Mouse (Mus musculus) spleen, adult 2 months (tissue): ENCODE data around the gene Amfr. TPM values are rescaled to one million over a fixed set of nuclear protein-coding genes. Genes with fewer than 3 reads are reported as not detected.

Source experiments
- DNase-seq, 2 experiments: peaks; one replicate each; pipeline versions ENCODE4 v3.0.0 to v3.0.0-alpha.2; 2012 to 2021; ENCODE audit warnings: low spot score in 2 of 2, low read depth in 1 of 2
- H3K27ac ChIP-seq: fragments of 200-500 bp; 2 replicates; pipeline ENCODE4 v1.5.1; 2012; ENCODE audit warnings: low read length, inconsistent platforms; ENCODE audit not compliant: insufficient read depth
- H3K27me3 ChIP-seq: fragments of 200-500 bp; 2 replicates; pipeline ENCODE4 v1.6.1; 2012; ENCODE audit warnings: mild to moderate bottlenecking, moderate library complexity, low read length, inconsistent platforms; ENCODE audit not compliant: control insufficient read depth, insufficient read depth
- H3K36me3 ChIP-seq: fragments of 200-500 bp; 2 replicates; pipeline ENCODE4 v1.6.1; 2012; ENCODE audit warnings: mild to moderate bottlenecking, low read length, inconsistent platforms; ENCODE audit not compliant: control insufficient read depth, insufficient read depth
- H3K4me1 ChIP-seq: fragments of 200-500 bp; 2 replicates; pipeline ENCODE4 v1.6.1; 2011; ENCODE audit warnings: inconsistent platforms; ENCODE audit not compliant: control insufficient read depth, insufficient read depth, insufficient read length
- H3K4me3 ChIP-seq: fragments of 200-500 bp; 2 replicates; pipeline ENCODE4 v1.5.1; 2011; ENCODE audit warnings: mild to moderate bottlenecking, inconsistent platforms; ENCODE audit not compliant: insufficient read depth, insufficient read length; ENCODE audit errors: extremely low read depth
- CTCF ChIP-seq: fragments of 200-500 bp; IDR thresholded peaks from 2 replicates; pipeline ENCODE4 v1.5.1; 2011; ENCODE audit warnings: mild to moderate bottlenecking, inconsistent platforms; ENCODE audit not compliant: insufficient read depth, insufficient read length, insufficient replicate concordance; ENCODE audit errors: extremely low read depth
- POLR2A ChIP-seq: fragments of 200-500 bp; IDR thresholded peaks from 2 replicates; pipeline ENCODE4 v1.6.1; 2011; ENCODE audit warnings: low read depth, low read length, inconsistent platforms
- WGBS: fragments of 180-500 bp; shearing (Covaris S2); methylation state at CpG from one replicate; pipeline ENCODE4 v1.1.7; 2018; 5-methylcytosine and 5-hydroxymethylcytosine counted together
- polyA plus RNA-seq: library from polyadenylated mRNA; depleted of rRNA; stranded (reverse); fragments of >200 nt; gene quantifications from 2 replicates; pipeline ENCODE4 v1.2.3, GENCODE M21; 2012

Amfr gene
- polyA plus RNA-seq, 1 experiment: 76.9 TPM

DNA sequence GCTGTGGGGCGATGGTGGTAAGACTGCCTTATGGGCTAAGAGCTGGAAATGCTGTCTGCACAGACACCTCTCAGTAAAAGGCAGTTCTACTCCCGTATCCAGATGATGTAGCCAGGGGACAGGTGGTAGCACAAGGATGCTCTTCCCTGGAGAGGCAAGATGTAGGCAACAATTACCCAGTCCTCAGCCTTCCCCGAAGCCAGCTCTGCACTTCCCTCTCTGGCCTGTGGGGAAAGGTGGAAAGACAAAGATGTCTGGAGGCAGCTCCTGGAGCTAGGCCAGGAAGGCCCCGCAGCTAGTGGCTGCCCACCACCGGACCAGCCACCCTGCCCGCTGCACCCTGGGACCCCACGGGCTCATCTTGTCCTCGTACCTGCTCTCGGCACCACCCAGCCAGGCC, 60.1 kb downstream of the Amfr start:
- no peak overlapping the region for H3K27ac ChIP-seq
- H3K4me1 ChIP-seq: no peaks in the 10 kb centered on the region
- no peak overlapping the region for H3K4me3 ChIP-seq
- 87% methylated on average over 9 of the region's 9 CpGs for WGBS
- TF ChIP-seq CTCF (no peak), POLR2A (no peak)
- no peaks in the 10 kb centered on the region for H3K27me3 ChIP-seq
- no peak for DNase-seq
- H3K36me3 ChIP-seq: no peaks in the 10 kb centered on the region

DNA sequence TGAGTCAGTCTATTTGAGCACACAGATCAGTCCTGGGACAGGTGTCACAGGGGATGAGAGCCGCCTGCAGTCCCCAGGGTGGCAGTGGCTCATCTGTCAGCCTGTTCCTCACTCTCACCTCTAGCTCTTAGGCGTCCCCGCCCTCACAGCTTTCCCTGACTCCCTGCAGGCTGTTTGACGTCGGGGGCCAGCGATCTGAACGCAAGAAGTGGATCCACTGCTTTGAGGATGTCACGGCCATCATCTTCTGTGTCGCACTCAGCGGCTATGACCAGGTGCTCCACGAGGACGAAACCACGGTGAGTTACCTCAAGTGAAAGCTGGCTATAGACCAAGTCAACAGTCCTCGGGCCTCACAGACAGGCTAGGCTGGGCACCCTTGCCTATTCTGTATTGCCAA, 62.5 kb downstream of the Amfr start:
- no peak for DNase-seq
- no peaks in the 10 kb centered on the region for H3K36me3 ChIP-seq
- H3K4me1 ChIP-seq: no peaks in the 10 kb centered on the region
- TF ChIP-seq POLR2A (no peak), CTCF (no peak)
- no peak overlapping the region for H3K27ac ChIP-seq
- no peaks in the 10 kb centered on the region for H3K27me3 ChIP-seq
- no peak overlapping the region for H3K4me3 ChIP-seq
- 85% methylated on average over 14 of the region's 14 CpGs for WGBS

DNA sequence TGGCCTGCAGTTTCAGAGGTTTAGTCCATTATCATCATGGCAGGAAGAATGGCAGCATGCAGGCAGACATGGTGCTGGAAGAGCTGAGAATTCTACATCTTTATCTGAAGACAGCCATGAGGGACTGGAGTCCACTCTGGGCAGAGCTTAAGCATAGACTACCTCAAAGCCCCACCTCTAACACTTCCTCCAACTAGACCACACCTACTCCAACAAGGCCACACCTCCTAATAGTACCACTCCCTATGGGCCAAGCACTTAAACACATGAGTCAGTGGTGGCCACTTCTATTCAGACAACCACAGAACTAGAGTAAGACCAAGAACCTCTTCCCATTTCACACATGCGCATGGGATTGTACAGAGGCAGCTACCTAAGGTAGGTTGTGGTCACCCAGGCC, 66.2 kb downstream of the Amfr start:
- Histone ChIP-seq H3K4me1 (no peaks in the 10 kb centered on the region), H3K27me3 (no peaks in the 10 kb centered on the region), H3K36me3 (no peaks in the 10 kb centered on the region), H3K27ac (no peak overlapping the region), H3K4me3 (no peak overlapping the region)
- TF ChIP-seq CTCF (no peak), POLR2A (no peak)
- DNase-seq: no peak
- WGBS: 92% methylated on average over 1 of the region's 1 CpGs

DNA sequence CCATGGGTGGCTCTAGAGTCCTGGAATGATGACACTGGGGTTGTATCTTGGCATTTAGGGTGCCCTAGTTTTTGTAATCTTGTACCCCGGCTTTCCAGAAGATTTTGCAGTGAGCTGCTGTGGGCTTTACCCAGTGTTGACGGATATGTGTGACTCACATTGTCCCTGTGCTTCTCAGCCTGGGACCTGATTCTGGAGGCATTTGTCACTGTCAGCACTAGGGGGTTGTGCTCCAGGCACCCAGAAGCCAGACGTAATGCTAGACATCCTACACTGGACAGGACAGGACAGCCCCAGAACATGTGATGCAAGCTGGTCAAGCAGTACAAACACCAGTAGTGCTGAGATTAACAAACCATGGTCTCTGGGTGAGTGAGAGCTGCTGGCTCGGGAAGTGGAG, 66.9 kb downstream of the Amfr start:
- Histone ChIP-seq H3K27me3 (no peaks in the 10 kb centered on the region), H3K36me3 (no peaks in the 10 kb centered on the region), H3K4me1 (no peaks in the 10 kb centered on the region), H3K27ac (no peak overlapping the region), H3K4me3 (no peak overlapping the region)
- WGBS: 91% methylated on average over 4 of the region's 4 CpGs
- TF ChIP-seq POLR2A: no peak
- TF ChIP-seq CTCF: no peak
- DNase-seq: no peak

DNA sequence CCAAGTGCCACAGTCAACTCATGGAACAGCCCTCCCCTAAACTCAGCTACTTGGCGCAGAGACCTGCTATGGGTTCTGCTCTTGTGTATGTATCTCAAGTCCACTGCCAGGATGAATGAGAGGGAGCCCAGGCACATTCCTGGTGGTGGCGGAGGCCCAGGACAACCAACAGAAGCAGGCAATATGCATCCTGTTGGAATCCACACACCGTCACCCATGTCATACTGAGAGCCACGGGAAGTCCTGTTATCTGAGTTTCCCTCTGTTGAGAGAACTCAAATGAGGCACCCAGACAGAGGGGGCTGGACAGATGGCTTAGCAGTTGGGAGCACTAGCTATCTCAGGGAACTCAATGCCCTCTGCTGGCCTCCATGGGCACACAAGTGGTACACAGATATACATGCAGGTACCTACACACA, 71.0 kb downstream of the Amfr start:
- no peaks in the 10 kb centered on the region for H3K4me1 ChIP-seq
- H3K27ac ChIP-seq: no peak overlapping the region
- DNase-seq: no peak
- no peak overlapping the region for H3K4me3 ChIP-seq
- H3K27me3 ChIP-seq: no peaks in the 10 kb centered on the region
- H3K36me3 ChIP-seq: no peaks in the 10 kb centered on the region
- TF ChIP-seq POLR2A: no peak
- no peak for TF ChIP-seq CTCF
- WGBS: 62% methylated on average over 4 of the region's 4 CpGs

DNA sequence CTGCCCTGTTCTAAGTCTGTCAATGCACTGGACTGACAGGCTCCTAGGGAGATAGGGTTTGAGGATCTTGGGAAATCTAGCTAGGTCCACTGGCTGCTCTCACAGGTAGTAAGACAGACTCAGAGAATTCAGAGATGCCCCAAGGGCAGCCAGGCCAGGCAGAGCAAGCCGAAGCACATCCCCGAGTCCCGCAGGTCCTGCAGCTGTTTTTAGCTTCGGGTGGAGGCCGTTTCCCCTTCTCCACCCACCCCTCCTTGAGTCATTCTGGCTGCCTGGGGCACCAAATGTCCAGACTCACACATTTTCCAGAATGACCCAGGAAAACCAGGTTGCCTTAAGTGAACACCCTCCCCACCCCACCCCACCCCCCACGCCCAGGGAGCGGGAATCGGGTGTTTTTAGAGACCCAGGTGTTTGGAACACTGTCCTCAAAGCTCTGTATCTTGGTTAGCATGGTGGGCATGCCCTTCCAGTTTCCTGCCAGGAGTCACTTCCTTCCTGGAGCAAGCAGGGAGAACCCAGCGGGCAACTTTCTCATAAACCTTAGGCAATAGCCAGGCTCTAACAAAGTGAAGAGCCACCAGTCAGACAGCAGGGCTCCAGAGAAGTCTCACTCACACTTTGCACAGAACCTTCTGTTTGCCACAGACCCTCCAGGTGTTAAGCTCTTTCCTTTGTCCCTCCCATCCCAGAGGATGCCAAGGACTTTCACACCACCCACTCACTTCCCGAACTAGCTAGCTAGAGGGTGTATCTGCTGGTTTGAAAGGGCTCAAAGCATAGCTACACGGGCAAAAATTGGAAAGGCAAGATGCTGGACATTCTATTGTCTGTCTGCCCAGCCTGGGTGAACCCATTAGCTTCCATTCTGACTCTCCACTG, 71.9 kb downstream of the Amfr start:
- no peak for TF ChIP-seq POLR2A
- TF ChIP-seq CTCF: no peak
- Histone ChIP-seq H3K27ac (no peak overlapping the region), H3K27me3 (no peaks in the 10 kb centered on the region), H3K4me3 (no peak overlapping the region), H3K36me3 (no peaks in the 10 kb centered on the region), H3K4me1 (no peaks in the 10 kb centered on the region)
- WGBS: 52% methylated on average over 11 of the region's 11 CpGs
- no peak for DNase-seq

DNA sequence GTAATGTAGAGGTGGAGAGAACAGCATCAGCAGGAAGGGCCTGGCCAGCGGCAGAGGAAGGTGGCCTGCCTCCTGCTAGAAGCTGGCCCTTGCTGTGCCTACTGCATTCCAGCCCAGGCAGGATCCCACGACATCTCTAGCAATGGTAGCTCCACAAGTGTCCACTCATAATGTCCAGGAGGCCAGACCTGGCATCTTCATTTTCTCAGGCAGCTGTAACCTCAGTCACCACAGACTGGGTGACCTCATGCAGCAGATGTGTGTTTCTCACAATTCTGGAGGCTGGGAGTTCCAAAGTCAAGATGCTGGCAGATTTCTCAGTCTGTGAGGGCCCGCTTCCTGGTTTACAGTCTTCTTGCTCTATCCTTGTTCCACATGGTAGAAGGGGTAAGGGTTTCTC, 74.4 kb downstream of the Amfr start:
- Histone ChIP-seq H3K4me1 (no peaks in the 10 kb centered on the region), H3K27ac (no peak overlapping the region), H3K4me3 (no peak overlapping the region), H3K36me3 (no peaks in the 10 kb centered on the region), H3K27me3 (no peaks in the 10 kb centered on the region)
- 78% methylated on average over 3 of the region's 3 CpGs for WGBS
- no peak for DNase-seq
- TF ChIP-seq POLR2A: no peak
- no peak for TF ChIP-seq CTCF
